Mouse (Mus musculus) heart, embryonic 16.5 days (tissue): ENCODE measurements around the gene Disp1. TPM values are rescaled to one million over a fixed set of nuclear protein-coding genes. Genes with fewer than 3 reads are reported as not detected.

Experiments
- ATAC-seq: fragments of 200-750 bp; cut with Nextera tagmentation; replicated peaks from 2 replicates; pipeline ENCODE4 v1.8.0; 2017; ENCODE audit warnings: moderate number of reproducible peaks; ENCODE audit not compliant: insufficient read depth, low FRiP score; ENCODE audit errors: extremely low read depth
- H3K27ac ChIP-seq: fragments of 300-500 bp; sonication (generic); 2 replicates; pipeline ENCODE4 v1.5.1; 2014; ENCODE audit warnings: mild to moderate bottlenecking, low read length, control low read depth, moderate library complexity
- H3K27me3 ChIP-seq: fragments of 300-500 bp; sonication (generic); 2 replicates; pipeline ENCODE4 v1.6.1; 2014; ENCODE audit warnings: low read length, mixed read lengths; ENCODE audit not compliant: control insufficient read depth, insufficient read depth
- H3K36me3 ChIP-seq: fragments of 300-500 bp; sonication (generic); 2 replicates; pipeline ENCODE4 v1.6.1; 2014; ENCODE audit not compliant: control insufficient read depth, insufficient read depth
- H3K4me1 ChIP-seq: fragments of 300-500 bp; sonication (generic); 2 replicates; pipeline ENCODE4 v1.6.1; 2014; ENCODE audit warnings: low read length, mixed read lengths; ENCODE audit not compliant: control insufficient read depth, insufficient read depth
- H3K4me2 ChIP-seq: fragments of 300-500 bp; sonication (generic); 2 replicates; pipeline ENCODE4 v1.6.1; 2014; ENCODE audit warnings: low read depth, mild to moderate bottlenecking, control low read depth, low read length
- H3K4me3 ChIP-seq: fragments of 300-500 bp; sonication (generic); 2 replicates; pipeline ENCODE4 v1.5.1; 2014; ENCODE audit warnings: mild to moderate bottlenecking, control low read depth, low read length
- H3K9ac ChIP-seq: fragments of 300-500 bp; sonication (generic); 2 replicates; pipeline ENCODE4 v1.6.1; 2014; ENCODE audit warnings: low read length, control low read depth
- H3K9me3 ChIP-seq: fragments of 300-500 bp; sonication (generic); replicated peaks from 2 replicates; pipeline ENCODE4 v1.6.1; 2016; ENCODE audit warnings: low read length; ENCODE audit not compliant: control insufficient read depth
- WGBS: fragments of 180-500 bp; shearing (Covaris S2); extraction: QIAGEN DNeasy Blood & Tissue Kit; methylation state at CpG from one replicate; pipeline ENCODE4 v1.1.7; 2014; 5-methylcytosine and 5-hydroxymethylcytosine counted together
- polyA plus RNA-seq: library from polyadenylated mRNA; unstranded; fragments of >200 nt; fragmentation: Nextera tagmentation; extraction: Ambion mirVana; gene quantifications from 2 replicates; pipeline ENCODE4 v1.2.1, GENCODE M21; 2015

Disp1 gene
- polyA plus RNA-seq, 1 experiment from 2014 or later: 10.3 TPM

GRCm38 (mm10) chr1:183084085-183085050, 137.0 kb downstream of the Disp1 start:
- 0 out of 2 replicates have a peak, but pooled peaks have one; percentile 23 for ATAC-seq
- WGBS: 47% methylated on average over 8 of the region's 8 CpGs
- Histone ChIP-seq H3K27ac (no peak overlapping the region), H3K4me1 (peaks cover 7% of the 10 kb centered on the region), H3K9ac (no peak overlapping the region), H3K36me3 (peaks cover 38% of the 10 kb centered on the region), H3K9me3 (0 out of 2 replicates have a peak, but pooled peaks cover 4% of the 10 kb centered on the region), H3K27me3 (no peaks in the 10 kb centered on the region), H3K4me3 (no peak overlapping the region), H3K4me2 (no peak overlapping the region)

GRCm38 (mm10) chr1:183082436-183082835, 138.9 kb downstream of the Disp1 start:
- H3K36me3 ChIP-seq: peaks cover 19% of the 10 kb centered on the region
- no peaks in the 10 kb centered on the region for H3K9me3 ChIP-seq
- no peaks in the 10 kb centered on the region for H3K27me3 ChIP-seq
- ATAC-seq: no peak
- H3K4me1 ChIP-seq: peaks cover 7% of the 10 kb centered on the region
- no peak overlapping the region for H3K27ac ChIP-seq
- no peak overlapping the region for H3K4me3 ChIP-seq
- 87% methylated on average over 4 of the region's 4 CpGs for WGBS
- no peak overlapping the region for H3K9ac ChIP-seq
- H3K4me2 ChIP-seq: no peak overlapping the region

GRCm38 (mm10) chr1:183081126-183081525, 140.2 kb downstream of the Disp1 start:
- no peak overlapping the region for H3K27ac ChIP-seq
- H3K27me3 ChIP-seq: no peaks in the 10 kb centered on the region
- peaks cover 6% of the 10 kb centered on the region; the same call in 1 of the 2 replicates for H3K36me3 ChIP-seq
- no peak for ATAC-seq
- peaks cover 7% of the 10 kb centered on the region for H3K4me1 ChIP-seq
- no peaks in the 10 kb centered on the region for H3K9me3 ChIP-seq
- H3K4me2 ChIP-seq: no peak overlapping the region
- no peak overlapping the region for H3K4me3 ChIP-seq
- no peak overlapping the region for H3K9ac ChIP-seq

DNA sequence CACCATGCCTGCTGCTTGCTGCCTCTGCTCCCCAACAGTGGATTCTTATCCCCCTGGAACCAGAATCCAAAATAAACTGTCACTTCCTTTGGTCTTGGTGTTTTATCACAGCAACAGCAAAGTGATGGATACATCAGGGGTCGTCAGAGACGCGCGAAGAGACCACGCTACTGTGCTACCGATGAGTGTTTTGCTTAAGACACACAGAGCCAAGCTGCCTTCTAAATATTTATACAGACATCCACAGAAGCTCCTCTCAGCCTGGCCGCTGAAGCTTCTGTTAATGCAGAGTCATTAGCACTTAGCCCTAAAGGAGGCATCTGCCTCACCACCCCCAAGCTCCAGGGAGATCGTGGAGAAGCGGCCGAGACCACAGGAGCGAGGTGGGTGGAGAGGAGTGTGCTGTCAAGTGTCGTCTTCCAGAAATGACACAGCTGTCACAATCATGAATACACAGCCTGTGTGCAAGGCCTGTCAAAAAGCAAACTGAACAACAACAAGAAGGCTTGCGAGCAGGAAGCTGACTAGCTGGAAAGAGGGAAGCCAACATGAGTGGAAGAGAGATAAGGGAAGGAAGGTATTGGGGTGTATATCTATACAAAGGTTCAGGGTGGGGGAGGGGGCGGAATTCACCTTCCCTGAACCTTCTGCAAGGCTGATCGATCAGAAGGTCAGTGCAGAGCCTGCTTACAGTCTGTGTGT, 146.1 kb downstream of the Disp1 start:
- Histone ChIP-seq H3K9ac (no peak overlapping the region), H3K27ac (no peak overlapping the region), H3K36me3 (no peaks in the 10 kb centered on the region), H3K4me2 (no peak overlapping the region), H3K4me3 (no peak overlapping the region), H3K4me1 (no peaks in the 10 kb centered on the region), H3K9me3 (no peaks in the 10 kb centered on the region), H3K27me3 (no peaks in the 10 kb centered on the region)
- WGBS: 34% methylated on average over 15 of the region's 15 CpGs
- no peak for ATAC-seq

DNA sequence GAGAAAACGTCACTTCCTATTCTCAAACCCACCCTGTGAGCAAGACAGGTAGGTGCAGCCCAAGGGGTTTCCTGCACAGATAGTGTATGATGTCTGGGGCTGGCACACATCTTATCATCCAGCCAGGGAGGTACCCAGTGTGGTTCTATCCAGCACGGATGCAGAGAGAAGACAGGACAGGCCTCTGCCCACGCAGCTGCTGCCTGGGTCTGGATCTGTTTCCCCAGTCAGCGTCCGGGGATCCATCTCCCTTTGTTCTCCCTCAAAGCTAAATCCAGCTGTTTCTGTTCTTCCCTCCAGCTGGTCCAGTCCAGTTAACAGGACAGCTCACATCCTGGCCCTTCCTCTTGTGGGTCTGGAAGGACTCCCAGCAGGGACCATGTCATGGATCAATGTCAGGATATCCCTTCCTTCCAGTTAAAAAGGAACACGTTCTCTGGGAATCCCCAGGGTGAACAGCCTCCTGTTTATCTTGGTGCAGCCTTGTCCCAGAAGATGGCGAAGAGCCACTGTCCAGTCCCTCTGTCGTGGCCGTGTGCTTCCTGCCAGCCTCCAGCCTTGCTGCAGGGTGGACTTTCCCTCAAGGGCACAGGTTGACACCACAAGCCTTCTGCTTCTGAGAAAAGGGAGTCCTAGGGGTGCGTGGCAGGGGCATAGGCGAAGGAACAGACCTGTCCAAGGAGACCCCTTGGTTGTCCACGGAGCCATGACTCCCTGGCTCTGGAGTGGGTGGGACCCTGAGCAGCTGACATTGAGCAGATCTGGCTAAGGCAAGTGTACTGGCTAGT, 148.9 kb downstream of the Disp1 start:
- Histone ChIP-seq H3K4me2 (no peak overlapping the region), H3K9ac (no peak overlapping the region), H3K27ac (peak overlapping the region; percentile 67), H3K27me3 (no peaks in the 10 kb centered on the region), H3K4me3 (no peak overlapping the region), H3K9me3 (no peaks in the 10 kb centered on the region), H3K4me1 (no peaks in the 10 kb centered on the region), H3K36me3 (no peaks in the 10 kb centered on the region)
- peak; percentile 55 for ATAC-seq
- 59% methylated on average over 12 of the region's 12 CpGs for WGBS

DNA sequence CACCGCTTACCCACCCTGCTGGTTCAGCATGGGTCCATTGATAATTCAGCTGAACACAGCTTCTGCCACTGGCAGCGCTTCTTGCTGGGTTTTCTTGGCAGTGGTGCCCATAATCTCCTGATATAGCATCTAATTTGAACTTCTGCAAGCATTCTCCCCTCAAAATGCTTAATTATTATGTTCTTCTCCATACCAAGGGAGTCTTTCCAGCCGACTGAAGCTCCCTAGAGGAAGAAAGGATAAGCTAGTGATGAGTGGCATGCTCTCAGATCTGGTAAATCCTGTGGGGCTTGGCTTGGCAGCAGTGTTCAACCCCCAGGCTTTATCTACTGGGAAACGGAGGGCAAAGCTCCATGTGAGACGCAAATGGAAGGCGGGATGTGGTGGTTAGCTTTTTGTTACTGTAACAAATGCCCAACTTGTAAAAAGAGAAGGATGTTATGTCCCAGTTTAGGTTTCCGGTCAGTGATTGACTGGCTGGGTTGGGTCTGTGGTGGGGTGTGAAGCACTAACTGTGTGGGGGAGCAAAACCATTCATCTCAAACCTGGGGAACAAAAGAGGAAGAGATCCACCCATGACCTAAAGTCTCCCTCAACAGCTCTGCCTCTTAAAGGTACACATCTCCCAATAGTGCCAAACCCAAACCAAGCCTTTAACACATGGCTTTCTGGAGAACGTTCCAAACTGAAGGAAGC, 151.2 kb downstream of the Disp1 start:
- H3K27me3 ChIP-seq: no peaks in the 10 kb centered on the region
- 70% methylated on average over 8 of the region's 8 CpGs for WGBS
- H3K4me1 ChIP-seq: no peaks in the 10 kb centered on the region
- no peak overlapping the region for H3K27ac ChIP-seq
- no peak overlapping the region for H3K4me2 ChIP-seq
- H3K9me3 ChIP-seq: no peaks in the 10 kb centered on the region
- H3K36me3 ChIP-seq: no peaks in the 10 kb centered on the region
- no peak for ATAC-seq
- no peak overlapping the region for H3K4me3 ChIP-seq
- no peak overlapping the region for H3K9ac ChIP-seq

GRCm38 (mm10) chr1:183067807-183068206, 153.5 kb downstream of the Disp1 start:
- no peak overlapping the region for H3K4me2 ChIP-seq
- no peak overlapping the region for H3K4me3 ChIP-seq
- H3K27ac ChIP-seq: no peak overlapping the region
- H3K27me3 ChIP-seq: no peaks in the 10 kb centered on the region
- ATAC-seq: no peak
- no peaks in the 10 kb centered on the region for H3K9me3 ChIP-seq
- no peak overlapping the region for H3K9ac ChIP-seq
- 77% methylated on average over 7 of the region's 7 CpGs for WGBS
- H3K36me3 ChIP-seq: no peaks in the 10 kb centered on the region
- no peaks in the 10 kb centered on the region for H3K4me1 ChIP-seq

DNA sequence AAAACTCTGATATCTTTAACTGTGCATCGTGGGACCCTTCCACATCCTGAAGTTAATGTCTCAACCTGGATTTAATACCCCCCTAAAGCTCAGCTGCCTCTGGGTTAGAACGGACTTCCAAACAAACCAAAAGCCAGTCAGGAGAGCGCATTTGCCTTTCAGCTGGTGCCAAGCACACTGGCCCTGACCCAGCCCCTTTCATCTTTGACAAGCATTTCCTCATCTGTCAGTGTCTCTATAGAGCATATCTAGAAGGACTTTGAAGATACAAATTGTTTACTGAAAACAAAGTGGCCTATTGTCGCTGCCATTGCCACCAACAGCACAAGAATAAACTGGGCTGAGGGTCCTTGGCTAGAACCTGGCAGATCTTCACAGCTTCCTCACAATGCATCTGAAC, 154.3 kb downstream of the Disp1 start:
- Histone ChIP-seq H3K36me3 (no peaks in the 10 kb centered on the region), H3K4me1 (no peaks in the 10 kb centered on the region), H3K9ac (no peak overlapping the region), H3K4me2 (no peak overlapping the region), H3K4me3 (no peak overlapping the region), H3K27ac (no peak overlapping the region), H3K9me3 (no peaks in the 10 kb centered on the region), H3K27me3 (no peaks in the 10 kb centered on the region)
- ATAC-seq: no peak
- 59% methylated on average over 4 of the region's 4 CpGs for WGBS
